Mouse (Mus musculus) lung, postnatal 4 days (tissue): Measurements from ENCODE around the gene Lix1l.
A peak's percentile ranks its signal among the peaks of the same experiment; 100 is the strongest.

ENCODE experiments used
- DNase-seq, 2 experiments: peaks; one replicate each; pipeline ENCODE4 v3.0.0; 2021

Lix1l gene

GRCm38 (mm10) chr3:96600639-96601250 lies at the start of gene Lix1l:
TSS of gene Lix1l (plus strand) at chr3:96601149.
- peak; percentile 94 to 96 for DNase-seq

- DNase-seq, result peak; percentile 59 to 75
Observed at GRCm38 (mm10) chr3:96551203-96551602, 49.7 kb upstream of the Lix1l start.

DNA sequence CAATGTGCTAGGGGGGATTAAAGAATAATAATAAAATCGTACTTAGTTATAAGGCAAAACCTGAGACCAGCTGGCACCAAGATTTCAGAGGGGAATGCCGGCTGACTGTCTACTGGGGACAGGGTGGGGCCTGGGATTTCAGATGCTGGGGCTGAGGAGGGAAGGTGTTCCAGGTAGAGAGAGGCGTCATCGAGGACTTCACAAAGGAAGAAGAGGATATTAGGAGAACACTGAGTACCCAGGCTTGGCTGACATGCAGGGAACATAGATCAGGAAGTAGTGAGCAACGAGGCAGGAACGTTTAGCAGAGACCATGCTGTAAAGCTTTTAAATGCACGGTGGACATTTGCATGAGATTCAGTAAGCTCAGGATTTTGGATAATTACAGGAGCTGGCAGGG lies 49.1 kb upstream of the Lix1l start:
- no peak for DNase-seq

- no peak for DNase-seq
Observed at GRCm38 (mm10) chr3:96553601-96554000, 47.3 kb upstream of the Lix1l start.

GRCm38 (mm10) chr3:96554251-96554650 lies 46.7 kb upstream of the Lix1l start:
- no peak for DNase-seq

DNA sequence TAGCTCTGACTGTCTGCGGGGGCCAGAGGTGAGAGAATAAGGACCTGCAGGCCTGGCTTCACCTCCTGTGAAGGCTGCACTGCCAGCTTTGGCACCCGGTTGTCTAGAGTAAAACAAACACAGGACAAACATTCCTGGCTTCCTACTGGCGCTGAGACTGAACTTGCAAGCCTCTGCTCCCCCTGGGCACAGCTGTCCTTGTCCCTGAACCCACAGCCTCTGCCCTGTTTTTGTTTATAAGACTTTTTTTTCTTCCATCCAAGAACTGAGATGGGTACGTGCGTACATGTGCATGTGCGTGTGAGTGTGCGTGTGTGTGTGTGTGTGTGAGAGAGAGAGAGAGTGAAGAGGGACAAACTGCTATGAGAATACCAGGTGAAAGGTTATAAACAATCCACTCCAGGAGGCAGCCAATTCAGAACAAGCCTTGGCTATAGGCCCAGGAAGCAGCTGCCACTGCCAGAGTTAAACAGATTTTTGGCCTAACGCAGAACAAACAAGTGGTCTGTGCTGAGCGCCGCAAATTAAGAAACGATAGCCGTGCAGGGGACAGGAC lies 45.8 kb upstream of the Lix1l start:
- peak; percentile 86 to 92 for DNase-seq

- no peak for DNase-seq
Observed at GRCm38 (mm10) chr3:96555999-96556614, 44.8 kb upstream of the Lix1l start.

DNA sequence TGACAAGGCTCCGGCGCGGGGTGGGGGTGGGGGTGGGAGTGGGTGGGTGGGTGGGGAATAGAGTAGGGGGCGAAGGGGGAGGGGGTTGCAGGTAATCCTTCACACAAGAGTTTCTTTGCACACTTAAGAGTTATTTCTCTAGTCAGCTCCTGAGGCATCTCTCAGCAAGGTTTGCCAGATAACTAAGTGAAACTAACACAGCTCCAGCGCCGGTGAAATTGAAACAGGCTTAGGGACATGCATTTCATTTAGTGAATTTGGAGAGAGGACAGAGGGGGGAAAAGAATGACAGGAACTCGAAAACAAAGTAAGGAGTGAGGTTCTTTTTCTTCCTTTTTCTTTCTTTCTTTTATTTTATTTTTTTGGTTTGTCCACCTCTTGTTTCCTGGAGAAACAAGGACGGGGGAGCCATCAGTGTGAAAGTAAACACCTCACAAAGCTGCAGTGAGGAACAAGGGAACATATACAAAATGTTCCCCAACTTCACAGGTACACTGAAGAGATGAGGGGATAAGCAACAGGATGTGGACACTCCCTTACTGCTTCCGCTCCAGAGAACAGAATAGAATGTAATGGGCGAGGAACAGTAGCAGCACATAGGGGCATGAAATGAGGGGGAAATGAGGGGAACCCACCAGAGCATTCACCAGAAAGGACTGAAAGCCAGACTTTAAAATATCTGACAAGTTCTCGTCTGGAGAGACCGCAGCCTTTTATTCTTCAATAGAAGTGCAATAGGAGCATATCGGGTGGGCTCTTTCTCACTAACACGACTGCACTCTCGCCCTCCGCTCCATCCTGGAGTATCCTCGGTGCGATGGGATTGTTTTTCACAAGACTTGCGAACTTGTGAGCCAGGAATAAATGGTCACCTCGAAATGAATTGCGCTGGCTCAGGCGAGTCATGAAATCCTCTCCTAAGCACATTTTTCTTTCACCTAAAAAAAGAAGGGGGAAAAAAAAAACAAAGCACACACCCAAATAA lies 44.0 kb upstream of the Lix1l start:
- no peak for DNase-seq

DNA sequence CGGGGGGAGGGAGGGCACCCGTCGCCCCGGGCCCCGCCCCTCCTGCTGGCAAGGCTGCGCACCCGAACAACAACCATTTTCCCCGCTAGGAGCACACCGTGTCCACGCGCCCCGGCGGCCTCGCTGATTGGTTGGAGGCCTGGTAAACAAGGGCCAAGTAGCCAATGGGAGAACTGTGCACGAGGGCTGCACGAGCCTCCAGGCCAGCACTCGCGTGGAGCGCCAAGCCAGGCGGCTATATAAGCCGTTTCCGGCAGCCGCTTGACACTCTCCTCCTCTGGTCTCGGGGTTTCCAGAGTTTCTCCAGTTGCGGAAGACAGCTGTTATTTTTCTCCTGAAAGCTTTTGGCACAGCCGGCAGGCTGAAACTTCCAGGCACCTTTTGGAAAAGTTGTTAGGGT lies 43.3 kb upstream of the Lix1l start, which contains the start of gene Txnip:
Gene Txnip, plus strand, starts transcription at position 264 of the 400 bp plus-strand sequence.
- peak; percentile 100 for DNase-seq

- no peak for DNase-seq
Observed at GRCm38 (mm10) chr3:96558159-96558558, 42.8 kb upstream of the Lix1l start.

- DNase-seq, result no peak
Observed at GRCm38 (mm10) chr3:96558668-96559196, 42.2 kb upstream of the Lix1l start.

DNA sequence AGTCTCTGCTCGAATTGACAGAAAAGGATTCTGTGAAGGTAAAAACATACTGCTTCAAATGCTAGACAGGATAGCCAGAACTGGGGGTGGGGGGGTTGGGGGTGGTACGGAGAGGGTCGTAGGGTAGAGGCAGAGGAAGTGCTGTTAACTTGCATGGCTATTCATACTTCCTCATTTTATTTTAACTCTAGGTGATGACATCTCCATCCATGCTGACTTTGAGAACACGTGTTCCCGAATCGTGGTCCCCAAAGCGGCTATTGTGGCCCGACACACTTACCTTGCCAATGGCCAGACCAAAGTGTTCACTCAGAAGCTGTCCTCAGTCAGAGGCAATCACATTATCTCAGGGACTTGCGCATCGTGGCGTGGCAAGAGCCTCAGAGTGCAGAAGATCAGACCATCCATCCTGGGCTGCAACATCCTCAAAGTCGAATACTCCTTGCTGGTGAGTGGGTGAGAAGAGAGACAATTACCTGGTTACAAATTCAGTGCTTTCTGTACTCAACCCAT lies 41.5 kb upstream of the Lix1l start:
- no peak for DNase-seq

DNA sequence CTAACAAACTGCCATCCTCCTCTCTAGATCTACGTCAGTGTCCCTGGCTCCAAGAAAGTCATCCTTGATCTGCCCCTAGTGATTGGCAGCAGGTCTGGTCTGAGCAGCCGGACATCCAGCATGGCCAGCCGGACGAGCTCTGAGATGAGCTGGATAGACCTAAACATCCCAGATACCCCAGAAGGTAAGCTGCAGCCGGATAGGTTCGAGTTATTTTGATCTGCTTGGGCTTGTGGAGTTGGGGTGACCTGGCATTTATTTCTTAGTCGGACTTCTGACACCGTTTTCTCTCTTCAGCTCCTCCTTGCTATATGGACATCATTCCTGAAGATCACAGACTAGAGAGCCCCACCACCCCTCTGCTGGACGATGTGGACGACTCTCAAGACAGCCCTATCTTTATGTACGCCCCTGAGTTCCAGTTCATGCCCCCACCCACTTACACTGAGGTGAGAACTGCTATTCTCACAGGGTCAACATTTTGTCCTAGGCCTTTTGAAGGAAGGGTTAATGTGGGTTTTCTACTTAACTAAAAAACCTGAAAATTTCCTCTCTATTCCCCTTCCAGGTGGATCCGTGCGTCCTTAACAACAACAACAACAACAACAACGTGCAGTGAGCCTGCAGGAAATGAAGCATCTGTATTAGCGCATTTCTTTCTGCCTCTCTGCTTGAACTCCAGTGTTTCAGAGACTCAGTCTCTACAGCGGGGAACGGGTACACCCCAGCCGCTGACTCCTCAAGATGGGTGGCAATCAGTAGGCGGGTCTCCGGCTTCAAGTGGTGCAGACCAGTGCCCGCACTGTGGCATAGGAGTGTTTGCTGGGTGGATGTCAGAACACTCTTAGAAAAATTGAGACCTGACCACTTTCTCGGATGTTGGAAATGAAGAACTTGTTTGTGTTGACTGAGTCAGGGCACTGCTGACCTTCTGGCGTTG lies 40.8 kb upstream of the Lix1l start:
- peak in 1 of 2 experiments; percentile 49 for DNase-seq

DNA sequence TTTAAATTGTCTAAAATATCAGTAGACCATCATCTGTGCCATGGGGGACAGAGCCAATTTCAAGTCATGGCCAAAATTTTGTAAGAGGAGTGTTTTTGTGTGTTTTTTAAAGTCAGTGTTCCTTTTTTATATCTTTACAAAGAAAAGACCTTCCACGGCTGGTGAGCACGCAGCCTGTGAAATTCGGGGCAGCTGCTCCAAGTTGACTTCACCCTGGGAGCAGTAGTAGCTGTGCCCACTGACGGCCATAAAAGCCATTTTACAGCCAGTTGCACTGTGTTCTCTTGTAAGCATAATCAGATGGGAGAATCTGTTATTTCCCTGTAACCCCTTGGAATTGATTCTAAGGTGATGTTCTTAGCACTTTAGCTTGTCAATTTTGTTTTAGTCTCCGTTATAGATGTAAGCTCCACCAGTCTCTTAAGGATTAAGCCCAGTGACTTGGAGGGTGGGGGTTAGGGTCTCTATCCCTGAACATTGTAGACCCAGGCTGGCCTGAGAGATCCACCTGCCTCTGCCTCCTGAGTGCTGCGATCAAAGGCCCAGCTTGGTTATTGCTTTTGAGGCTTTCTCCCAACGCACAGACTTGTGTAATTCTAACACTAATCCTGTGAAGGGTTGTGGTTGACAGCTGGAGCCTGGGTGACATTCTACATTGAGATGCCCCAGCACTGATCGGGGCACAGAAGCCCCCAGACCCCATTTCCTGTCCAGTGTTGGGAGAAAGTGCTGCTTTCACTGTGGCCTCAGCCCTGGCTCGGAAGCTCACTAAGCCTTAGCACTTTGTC lies 39.9 kb upstream of the Lix1l start:
- no peak for DNase-seq

DNA sequence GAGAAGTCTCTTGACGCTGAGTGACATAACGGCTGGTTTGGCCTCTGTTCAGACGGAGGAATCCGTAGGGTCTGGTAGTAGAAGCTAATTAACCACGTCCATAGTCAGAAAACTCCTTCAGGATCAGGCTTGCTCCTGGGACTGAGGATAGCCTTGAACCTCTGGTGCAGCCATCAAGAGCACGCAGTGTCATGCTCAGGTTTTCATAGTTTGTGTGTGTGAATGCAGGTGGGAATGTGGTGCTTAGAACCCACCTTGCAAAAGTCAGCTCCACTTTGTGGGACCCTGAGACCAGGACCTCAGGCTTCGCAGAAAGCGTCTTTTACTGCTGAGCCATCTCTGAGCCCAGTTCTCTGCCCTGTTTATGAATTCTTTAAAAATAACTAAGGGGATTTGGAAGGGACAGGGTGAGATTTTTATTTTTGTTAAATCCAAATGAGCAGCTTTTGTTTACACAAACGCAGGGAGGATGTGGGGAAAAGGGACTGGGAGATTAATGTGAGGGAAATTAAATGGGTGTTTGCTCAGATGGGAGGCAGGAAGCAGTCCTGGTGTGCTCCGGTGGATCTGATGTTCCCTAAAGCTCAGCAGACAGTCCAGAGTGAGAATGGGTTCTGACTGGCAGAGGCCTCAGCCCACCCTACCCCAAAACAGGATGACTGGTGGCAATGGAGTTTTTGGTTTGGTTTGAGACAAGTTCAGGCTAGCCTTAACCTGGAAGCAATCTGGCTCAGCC lies 38.8 kb upstream of the Lix1l start:
- peak; percentile 47 to 59 for DNase-seq

GRCm38 (mm10) chr3:96563267-96563666 lies 37.7 kb upstream of the Lix1l start:
- DNase-seq, result no peak

DNA sequence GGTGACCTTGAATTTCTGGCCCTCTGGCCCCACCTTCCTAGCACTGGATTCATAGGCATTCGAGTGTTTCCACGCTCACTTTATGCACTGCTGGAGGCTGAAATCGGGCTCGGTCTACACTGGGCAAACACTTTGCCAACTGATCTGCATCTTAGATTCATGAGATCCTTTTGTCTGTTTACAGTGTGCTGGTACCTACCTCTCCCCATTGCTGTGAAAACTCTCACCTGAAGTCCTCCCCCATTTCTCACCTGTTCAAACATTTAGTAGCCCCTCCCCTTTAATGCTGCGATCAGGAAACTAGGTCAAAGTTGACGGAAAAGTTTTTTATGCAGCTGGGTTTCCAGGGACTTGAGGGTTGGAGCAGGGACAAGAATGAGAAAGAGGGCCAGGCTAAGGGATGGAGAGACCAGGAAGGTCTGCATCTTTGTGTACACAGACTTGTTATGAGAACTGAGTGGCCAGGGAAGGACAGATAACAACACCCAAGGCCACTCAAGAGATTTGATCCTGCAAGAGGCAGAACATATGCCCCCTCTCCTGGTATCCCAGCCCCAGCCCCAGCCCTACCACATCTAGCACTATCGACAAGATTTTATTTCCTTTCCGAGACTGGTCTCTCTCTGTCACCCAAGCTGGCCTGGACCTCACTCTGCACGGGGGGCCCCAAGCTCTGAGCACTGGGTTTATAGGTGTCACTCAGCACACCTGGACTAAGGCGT lies 36.9 kb upstream of the Lix1l start:
- peak; percentile 60 to 63 for DNase-seq

GRCm38 (mm10) chr3:96564633-96565032 lies 36.3 kb upstream of the Lix1l start:
- DNase-seq, result peak; percentile 74 to 81

DNA sequence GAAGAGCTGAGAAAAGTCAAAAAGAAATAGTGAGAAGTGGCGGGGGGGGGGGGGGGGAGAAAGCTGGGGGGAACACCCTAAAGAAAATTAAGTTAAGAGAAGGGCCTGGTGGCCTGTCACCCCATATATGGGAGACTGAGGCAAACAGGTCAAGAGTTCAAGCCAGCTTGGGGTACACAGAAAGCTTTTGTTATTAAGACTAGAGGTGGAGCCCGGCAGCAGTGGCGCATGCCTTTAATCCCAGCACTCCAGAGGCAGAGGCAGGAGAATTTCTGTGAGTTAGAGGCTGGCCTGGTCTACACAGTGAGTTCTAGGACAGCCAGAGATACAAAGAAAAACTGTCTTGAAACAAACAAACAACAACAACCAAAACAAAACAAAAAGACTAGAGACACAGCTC lies 35.8 kb upstream of the Lix1l start:
- no peak for DNase-seq
